In the genomic region with DNA sequence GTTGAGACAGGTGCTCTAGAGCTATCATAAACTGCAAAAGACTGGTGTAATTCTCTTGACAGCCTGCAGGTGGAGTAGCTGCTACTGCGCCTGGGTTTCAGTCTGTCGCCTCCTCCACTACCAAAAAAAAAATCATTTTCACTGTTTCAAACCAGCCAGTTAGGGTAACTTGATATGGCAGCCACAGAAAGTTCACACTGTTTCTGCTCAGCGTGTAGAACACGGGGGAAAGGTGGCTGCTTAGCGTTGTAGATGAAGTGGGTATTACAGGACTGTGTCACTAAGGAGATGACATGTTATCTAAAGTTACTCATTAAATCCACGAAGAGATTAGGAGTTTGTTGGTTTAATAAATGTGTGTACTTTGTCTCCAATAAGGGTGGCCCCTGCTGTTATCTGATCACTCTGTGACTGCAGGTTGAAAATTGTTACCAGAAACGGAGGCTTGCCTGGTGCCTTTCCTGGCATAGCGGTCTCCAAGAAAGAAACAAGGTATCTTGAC, we compare ENCODE assay signal across 8 mouse cellular contexts. TPM values are rescaled to one million over a fixed set of nuclear protein-coding genes. Genes with fewer than 3 reads are reported as not detected.
A peak's percentile ranks its signal among the peaks of the same experiment; 100 is the strongest.
DNase-seq lines count a peak whose midpoint lies in the region; ATAC-seq and TF ChIP-seq lines count a peak whose summit lies in the region.

No protein-coding gene starts in this region.

- no peaks in the 10 kb centered on the region for H3K4me1 ChIP-seq in cerebellum, adult 2 months (ENCODE audit: control insufficient read depth, insufficient read depth, low read length)
- no peaks in the 10 kb centered on the region for H3K4me1 ChIP-seq in midbrain, postnatal 0 days (ENCODE audit: insufficient read depth, low read length)
- no peaks in the 10 kb centered on the region; the same call in 1 of the 2 replicates for H3K4me1 ChIP-seq in midbrain, embryonic 16.5 days (ENCODE audit: control insufficient read depth, insufficient read depth, low read length)
- H3K4me1 ChIP-seq in cortical plate, adult 2 months (ENCODE audit: control insufficient read depth, insufficient read depth, low read length): no peaks in the 10 kb centered on the region; the same call in 1 of the 2 replicates
- peaks cover 8% of the 10 kb centered on the region for H3K4me1 ChIP-seq in intestine, embryonic 15.5 days (replicated peaks)

- no peak overlapping the region for H3K4me3 ChIP-seq in cerebellum, adult 2 months (replicated peaks; ENCODE audit: insufficient read depth, low read depth, low read length)
- H3K4me3 ChIP-seq in midbrain, postnatal 0 days (ENCODE audit: low read depth, low read length): no peak overlapping the region
- no peak overlapping the region for H3K4me3 ChIP-seq in midbrain, embryonic 16.5 days (ENCODE audit: low read depth, low read length)
- no peak overlapping the region for H3K4me3 ChIP-seq in cortical plate, adult 2 months (ENCODE audit: insufficient read depth, low read length)
- H3K4me3 ChIP-seq in intestine, embryonic 15.5 days (replicated peaks): no peak overlapping the region

- no peaks in the 10 kb centered on the region for H3K36me3 ChIP-seq in midbrain, postnatal 0 days (ENCODE audit: insufficient read depth, low read length)
- no peaks in the 10 kb centered on the region for H3K36me3 ChIP-seq in midbrain, embryonic 16.5 days (ENCODE audit: control insufficient read depth, insufficient read depth, low read length)
- no peaks in the 10 kb centered on the region for H3K36me3 ChIP-seq in intestine, embryonic 15.5 days

- H3K9me3 ChIP-seq in midbrain, postnatal 0 days (ENCODE audit: low read length): no peaks in the 10 kb centered on the region
- no peaks in the 10 kb centered on the region for H3K9me3 ChIP-seq in midbrain, embryonic 16.5 days (replicated peaks; ENCODE audit: control insufficient read depth, low read length, poor library complexity, severe bottlenecking)
- H3K9me3 ChIP-seq in intestine, embryonic 15.5 days: no peaks in the 10 kb centered on the region

- TF ChIP-seq POLR2A in cerebellum, adult 2 months (IDR thresholded peaks at IDR 0.05; ENCODE audit: borderline replicate concordance, insufficient read depth, low read length): no peak
- no peak for TF ChIP-seq POLR2A in cortical plate, adult 2 months (IDR thresholded peaks at IDR 0.05; ENCODE audit: extremely low read depth, insufficient read depth, low read length)

- WGBS in cerebellum, adult 2 months: 32% methylated on average over 8 of the region's 8 CpGs
- WGBS in midbrain, postnatal 0 days: 36% methylated on average over 8 of the region's 8 CpGs
- WGBS in midbrain, embryonic 16.5 days: 40% methylated on average over 8 of the region's 8 CpGs
- WGBS in intestine, embryonic 15.5 days: 22% methylated on average over 8 of the region's 8 CpGs

- DNase-seq in cerebellum, adult 2 months: peak; percentile 17 to 22
- DNase-seq in cerebellum, adult 9-11 months: no peak
- peak; percentile 64 for DNase-seq in midbrain, postnatal 0 days (ENCODE audit: low spot score)
- peak; percentile 17 to 41 for DNase-seq in lung, adult 18-20 months
- peak; percentile 52 for DNase-seq in testis, postnatal 10 days (ENCODE audit: low spot score)

- ATAC-seq in midbrain, postnatal 0 days (ENCODE audit: low FRiP score): no peak
- ATAC-seq in midbrain, embryonic 16.5 days: no peak
- ATAC-seq in intestine, embryonic 15.5 days: peak; percentile 83

- no peak overlapping the region for H3K4me2 ChIP-seq in midbrain, postnatal 0 days (ENCODE audit: low read depth, low read length, poor library complexity, severe bottlenecking)
- H3K4me2 ChIP-seq in midbrain, embryonic 16.5 days (ENCODE audit: low read length): no peak overlapping the region
- H3K4me2 ChIP-seq in intestine, embryonic 15.5 days (replicated peaks): peak overlapping the region; percentile 31

- TF ChIP-seq CTCF in cerebellum, adult 2 months (IDR thresholded peaks at IDR 0.05; ENCODE audit: borderline replicate concordance, insufficient read depth, low read depth, low read length): peak; percentile 62
- TF ChIP-seq CTCF in midbrain, postnatal 0 days (IDR thresholded peaks at IDR 0.05): peak; percentile 77
- peak; percentile 65 for TF ChIP-seq CTCF in cortical plate, adult 2 months (IDR thresholded peaks at IDR 0.05; ENCODE audit: extremely low read depth, insufficient read depth, low read length)

- H3K9ac ChIP-seq in midbrain, postnatal 0 days (replicated peaks; ENCODE audit: low read length, poor library complexity, severe bottlenecking): no peak overlapping the region
- H3K9ac ChIP-seq in midbrain, embryonic 16.5 days (ENCODE audit: low read depth, low read length): no peak overlapping the region
- H3K9ac ChIP-seq in intestine, embryonic 15.5 days: no peak overlapping the region

- H3K27ac ChIP-seq in cerebellum, adult 2 months (ENCODE audit: insufficient read depth, low read length): no peak overlapping the region
- H3K27ac ChIP-seq in midbrain, postnatal 0 days (ENCODE audit: low read depth, low read length): no peak overlapping the region
- H3K27ac ChIP-seq in midbrain, embryonic 16.5 days (ENCODE audit: low read length): no peak overlapping the region
- no peak overlapping the region for H3K27ac ChIP-seq in cortical plate, adult 2 months (ENCODE audit: insufficient read depth, low read length)
- H3K27ac ChIP-seq in intestine, embryonic 15.5 days: peak overlapping the region; percentile 52; the same call in 1 of the 2 replicates

- no peaks in the 10 kb centered on the region for H3K27me3 ChIP-seq in cerebellum, adult 2 months (ENCODE audit: control insufficient read depth, insufficient read depth, low read length)
- 0 out of 2 replicates have a peak, but pooled peaks cover 2% of the 10 kb centered on the region for H3K27me3 ChIP-seq in midbrain, postnatal 0 days (ENCODE audit: insufficient read depth, low read length)
- peaks cover 5% of the 10 kb centered on the region; the same call in 1 of the 2 replicates for H3K27me3 ChIP-seq in midbrain, embryonic 16.5 days (ENCODE audit: control insufficient read depth, insufficient read depth, low read depth, low read length)
- no peaks in the 10 kb centered on the region for H3K27me3 ChIP-seq in intestine, embryonic 15.5 days (replicated peaks)

RNA-seq across cellular contexts. Expression of a gene that starts 6.7 kb away (rescaled TPM):
- polyA plus RNA-seq in cerebellum, adult 2 months (2012; rRNA removed): 37.7 and 41.1 TPM in 2 replicates
- total RNA-seq in midbrain, postnatal 0 days (2014; rRNA removed): 11.5 and 13.0 TPM in 2 replicates
- polyA plus RNA-seq in midbrain, postnatal 0 days (2015; fragmentation: Nextera tagmentation; extraction: Ambion mirVana): 1.8 and 1.9 TPM in 2 replicates
- polyA plus RNA-seq in midbrain, embryonic 16.5 days (2015; fragmentation: Nextera tagmentation; extraction: Ambion mirVana): 3.7 and 5.7 TPM in 2 replicates
- polyA plus RNA-seq in cortical plate, adult 2 months (2012; rRNA removed): 30.7 and 31.9 TPM in 2 replicates
- 0.14 TPM in 1 of 2 replicates, not detected in the other for polyA plus RNA-seq in intestine, embryonic 15.5 days (2015; fragmentation: Nextera tagmentation; extraction: Ambion mirVana)

RNA-seq across cellular contexts. Expression of a gene that starts 47.3 kb away (rescaled TPM):
- polyA plus RNA-seq in cerebellum, adult 2 months (2012; rRNA removed): 14.4 and 15.8 TPM in 2 replicates
- total RNA-seq in midbrain, postnatal 0 days (2014; rRNA removed): 32.0 and 33.3 TPM in 2 replicates
- polyA plus RNA-seq in midbrain, postnatal 0 days (2015; fragmentation: Nextera tagmentation; extraction: Ambion mirVana): 24.8 and 27.6 TPM in 2 replicates
- polyA plus RNA-seq in midbrain, embryonic 16.5 days (2015; fragmentation: Nextera tagmentation; extraction: Ambion mirVana): 24.7 and 26.6 TPM in 2 replicates
- 13.1 and 14.2 TPM in 2 replicates for polyA plus RNA-seq in cortical plate, adult 2 months (2012; rRNA removed)
- polyA plus RNA-seq in intestine, embryonic 15.5 days (2015; fragmentation: Nextera tagmentation; extraction: Ambion mirVana): 21.7 and 27.1 TPM in 2 replicates
